Comparison of ENCODE assay signal across 8 mouse cellular contexts in the genomic region with DNA sequence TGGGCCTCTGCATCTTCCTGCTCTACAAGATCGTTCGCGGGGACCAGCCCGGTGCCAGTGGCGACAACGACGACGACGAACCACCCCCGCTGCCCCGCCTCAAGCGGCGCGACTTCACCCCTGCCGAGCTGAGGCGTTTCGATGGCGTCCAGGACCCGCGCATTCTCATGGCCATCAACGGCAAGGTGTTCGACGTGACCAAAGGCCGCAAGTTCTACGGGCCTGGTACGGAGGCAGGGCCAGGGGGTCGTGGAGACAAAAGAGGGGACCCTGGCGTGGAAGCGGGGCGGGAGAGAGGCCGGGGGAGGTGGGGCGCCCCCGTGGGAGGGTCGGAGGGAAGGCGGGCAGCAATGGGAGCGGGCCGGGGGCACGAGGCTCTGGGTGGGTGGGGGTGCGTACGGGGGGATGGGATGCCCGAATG. TPM values are rescaled to one million over a fixed set of nuclear protein-coding genes. Genes with fewer than 3 reads are reported as not detected.
DNase-seq lines count a peak whose midpoint lies in the region; ATAC-seq and TF ChIP-seq lines count a peak whose summit lies in the region.

No protein-coding gene starts in this region.

- no peaks in the 10 kb centered on the region for H3K9me3 ChIP-seq in hindbrain, embryonic 11.5 days (ENCODE audit: control insufficient read depth, low read length)
- no peaks in the 10 kb centered on the region for H3K9me3 ChIP-seq in midbrain, embryonic 11.5 days (ENCODE audit: control insufficient read depth, low read length)

- no peaks in the 10 kb centered on the region for H3K36me3 ChIP-seq in kidney, adult 2 months (ENCODE audit: control insufficient read depth, insufficient read depth, low read length)
- no peaks in the 10 kb centered on the region for H3K36me3 ChIP-seq in hindbrain, embryonic 11.5 days (ENCODE audit: control insufficient read depth, insufficient read depth, low read length)
- H3K36me3 ChIP-seq in midbrain, embryonic 11.5 days (ENCODE audit: control insufficient read depth, insufficient read depth, low read length): 0 out of 2 replicates have a peak, but pooled peaks cover 2% of the 10 kb centered on the region

- no peak for TF ChIP-seq CTCF in kidney, adult 2 months (conservative IDR thresholded peaks at IDR 0.05; ENCODE audit: insufficient read depth, insufficient read length, low read depth, low read length)
- TF ChIP-seq CTCF in bone marrow, adult 2 months (IDR thresholded peaks at IDR 0.05; ENCODE audit: control insufficient read depth, insufficient read depth, low read length): no peak

- TF ChIP-seq POLR2A in kidney, adult 2 months (IDR thresholded peaks at IDR 0.05; ENCODE audit: low read depth, low read length): no peak
- TF ChIP-seq POLR2A in bone marrow, adult 2 months (IDR thresholded peaks at IDR 0.05; ENCODE audit: borderline replicate concordance, control insufficient read depth, low read depth, low read length): no peak

- H3K27me3 ChIP-seq in kidney, adult 2 months (replicated peaks; ENCODE audit: control insufficient read depth, insufficient read depth, low read length): no peaks in the 10 kb centered on the region
- H3K27me3 ChIP-seq in hindbrain, embryonic 11.5 days (ENCODE audit: control insufficient read depth, insufficient read depth, low read length): no peaks in the 10 kb centered on the region
- no peaks in the 10 kb centered on the region for H3K27me3 ChIP-seq in midbrain, embryonic 11.5 days (ENCODE audit: control insufficient read depth, insufficient read depth, low read length)

- H3K27ac ChIP-seq in kidney, adult 2 months (ENCODE audit: insufficient read depth, low read depth, low read length): peak overlapping the region; percentile 87
- peak overlapping the region; percentile 87 for H3K27ac ChIP-seq in bone marrow, adult 2 months (ENCODE audit: control insufficient read depth, insufficient read depth, low read depth, low read length, poor library complexity)
- peak overlapping the region; percentile 61 for H3K27ac ChIP-seq in hindbrain, embryonic 11.5 days (ENCODE audit: low read depth, low read length)
- H3K27ac ChIP-seq in midbrain, embryonic 11.5 days (ENCODE audit: low read depth, low read length): peak overlapping the region; percentile 48; the same call in 1 of the 2 replicates

- peak overlapping the region; percentile 49 for H3K4me2 ChIP-seq in hindbrain, embryonic 11.5 days (replicated peaks; ENCODE audit: low read depth, low read length)
- H3K4me2 ChIP-seq in midbrain, embryonic 11.5 days: peak overlapping the region; percentile 52

- H3K4me1 ChIP-seq in kidney, adult 2 months (ENCODE audit: control insufficient read depth, insufficient read depth, low read length): no peaks in the 10 kb centered on the region; the same call in 1 of the 2 replicates
- peaks cover 3% of the 10 kb centered on the region for H3K4me1 ChIP-seq in bone marrow, adult 2 months (ENCODE audit: control insufficient read depth, insufficient read depth, low read length)
- 0 out of 2 replicates have a peak, but pooled peaks cover 2% of the 10 kb centered on the region for H3K4me1 ChIP-seq in hindbrain, embryonic 11.5 days (replicated peaks; ENCODE audit: control insufficient read depth, insufficient read depth, low read length)
- peaks cover 7% of the 10 kb centered on the region for H3K4me1 ChIP-seq in midbrain, embryonic 11.5 days (ENCODE audit: control insufficient read depth, insufficient read depth, low read length)

- DNase-seq in kidney, adult 2 months: no peak
- no peak for DNase-seq in kidney, postnatal 36 days
- peak; percentile 57 for DNase-seq in hindbrain, embryonic 11.5 days (ENCODE audit: low spot score)
- DNase-seq in midbrain, embryonic 11.5 days (ENCODE audit: low spot score, missing footprints): peak; percentile 92
- DNase-seq in left cerebral cortex, adult 11 months (ENCODE audit: low spot score): no peak
- DNase-seq in right cerebral cortex, adult 18-20 months: no peak
- DNase-seq in left cerebral cortex, adult 8-10 months (ENCODE audit: low spot score in 2 of 2): no peak

- peak overlapping the region; percentile 97 for H3K4me3 ChIP-seq in kidney, adult 2 months (ENCODE audit: insufficient read depth, low read depth, low read length)
- H3K4me3 ChIP-seq in bone marrow, adult 2 months (replicated peaks; ENCODE audit: control insufficient read depth, low read depth, low read length): peak overlapping the region; percentile 99
- H3K4me3 ChIP-seq in hindbrain, embryonic 11.5 days (ENCODE audit: low read depth, low read length): peak overlapping the region; percentile 62
- peak overlapping the region; percentile 61 for H3K4me3 ChIP-seq in midbrain, embryonic 11.5 days (ENCODE audit: low read depth, low read length)

- WGBS in kidney, adult 2 months: 2% methylated on average over 35 of the region's 41 CpGs
- WGBS in bone marrow, adult 2 months: 15% methylated on average over 35 of the region's 41 CpGs
- 26% methylated on average over 31 of the region's 41 CpGs for WGBS in hindbrain, embryonic 11.5 days
- WGBS in midbrain, embryonic 11.5 days: 21% methylated on average over 31 of the region's 41 CpGs

- peak overlapping the region; percentile 79 for H3K9ac ChIP-seq in hindbrain, embryonic 11.5 days (ENCODE audit: low read depth, low read length)
- peak overlapping the region; percentile 79 for H3K9ac ChIP-seq in midbrain, embryonic 11.5 days (ENCODE audit: low read length)

- ATAC-seq in hindbrain, embryonic 11.5 days (ENCODE audit: low FRiP score): peak; percentile 69
- ATAC-seq in midbrain, embryonic 11.5 days (ENCODE audit: low FRiP score): peak; percentile 67

RNA-seq across cellular contexts. Expression of a gene that starts 0.4 kb away (rescaled TPM):
- 127 and 166 TPM in 2 replicates for polyA plus RNA-seq in kidney, adult 2 months (2012; rRNA removed)
- polyA plus RNA-seq in bone marrow, adult 2 months (2011; ENCODE audit: insufficient read depth, insufficient read length, low replicate concordance, missing spikeins): 9.1 and 20.4 TPM in 2 replicates
- 490 and 494 TPM in 2 replicates for polyA plus RNA-seq in hindbrain, embryonic 11.5 days (2014; fragmentation: Nextera tagmentation; extraction: Ambion mirVana)
- 443 and 490 TPM in 2 replicates for polyA plus RNA-seq in midbrain, embryonic 11.5 days (2014; fragmentation: Nextera tagmentation; extraction: Ambion mirVana)
- total RNA-seq in left cerebral cortex, adult 8-10 months (2022): 100 to 1,000 TPM; 272 to 296 (median 284) TPM

RNA-seq across cellular contexts. Expression of a gene that starts 46.8 kb away (rescaled TPM):
- 0.56 and 0.64 TPM in 2 replicates for polyA plus RNA-seq in kidney, adult 2 months (2012; rRNA removed)
- 1.5 and 1.6 TPM in 2 replicates for polyA plus RNA-seq in bone marrow, adult 2 months (2011; ENCODE audit: insufficient read depth, insufficient read length, low replicate concordance, missing spikeins)
- polyA plus RNA-seq in hindbrain, embryonic 11.5 days (2014; fragmentation: Nextera tagmentation; extraction: Ambion mirVana): 5.0 and 5.9 TPM in 2 replicates
- polyA plus RNA-seq in midbrain, embryonic 11.5 days (2014; fragmentation: Nextera tagmentation; extraction: Ambion mirVana): 4.3 and 5.1 TPM in 2 replicates
- total RNA-seq in left cerebral cortex, adult 8-10 months (2022): 10 to 100 TPM; 11.7 to 13.4 (median 12.5) TPM

Comparison
In these comparisons a context has a peak if more than half of its experiments do, and no peak if none do; other contexts are left out.
1. DNase-seq: peak in hindbrain, embryonic 11.5 days (single experiment) and midbrain, embryonic 11.5 days (single experiment); none in kidney, adult 2 months (single experiment), kidney, postnatal 36 days (0 of 2), left cerebral cortex, adult 11 months (single experiment), right cerebral cortex, adult 18-20 months (single experiment) and left cerebral cortex, adult 8-10 months (0 of 2).
2. Peak in every context shown above with its lines, with median percentiles within 50 percentile points of each other: H3K27ac ChIP-seq and H3K4me3 ChIP-seq.